ENCODE assay signal across 37 mouse cellular contexts in the genomic region with DNA sequence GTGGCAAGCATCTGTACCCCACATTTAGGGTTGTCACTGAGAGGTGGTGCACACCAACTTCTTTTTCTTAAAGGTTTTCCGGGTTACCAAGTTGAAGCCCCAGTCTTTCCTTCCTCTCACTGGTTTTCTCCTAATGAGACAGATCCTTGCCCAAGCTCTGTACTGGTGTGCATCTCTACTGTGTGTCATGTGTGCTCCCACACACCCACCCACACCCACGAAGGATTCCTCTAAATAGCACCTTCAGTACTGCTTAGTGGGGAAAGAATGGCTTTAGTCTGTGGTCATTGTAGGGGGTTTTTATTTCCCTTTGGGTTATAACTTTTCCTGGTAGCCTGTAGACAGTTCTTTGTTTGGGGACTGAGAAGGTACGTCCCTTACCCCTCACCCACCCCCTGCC. TPM values are rescaled to one million over a fixed set of nuclear protein-coding genes. Genes with fewer than 3 reads are reported as not detected.
"Had no signal": no experiment of that assay in that cellular context is flagged by ENCODE, and none has a peak within 500 bp of the region (broad histone marks: within the 10 kb centered on the region; RNA-seq: fewer than 3 reads in every experiment).

No protein-coding gene starts in this region.

- H3K4me3 ChIP-seq: gastrocnemius, adult 2 months; heart, embryonic 10.5 days; heart, embryonic 12.5 days; hindbrain, embryonic 10.5 days; hindbrain, embryonic 12.5 days; intestine, embryonic 15.5 days; layer of hippocampus, adult 2 months; left cerebral cortex, adult 2 months; limb, embryonic 10.5 days; limb, embryonic 12.5 days had no signal

- H3K9ac ChIP-seq: heart, embryonic 12.5 days; hindbrain, embryonic 12.5 days; hindbrain, embryonic 14.5 days; intestine, embryonic 15.5 days; limb, embryonic 12.5 days had no signal

- DNase-seq: gastrocnemius, adult 2 months; gastrocnemius, postnatal 10 days; gastrocnemius, postnatal 25 days; heart, adult 18-20 months; heart, postnatal 10 days; heart, postnatal 4 days; kidney, adult 18-20 months; kidney, adult 8-10 months; kidney, postnatal 10 days; kidney, postnatal 25 days; kidney, postnatal 4 days; liver had no signal

- H3K27ac ChIP-seq: gastrocnemius, adult 2 months; heart, embryonic 10.5 days; hindbrain, embryonic 10.5 days; hindbrain, embryonic 12.5 days; hindbrain, embryonic 14.5 days; intestine, embryonic 15.5 days; layer of hippocampus, adult 2 months; left cerebral cortex, adult 2 months; limb, embryonic 10.5 days; limb, embryonic 12.5 days had no signal

- H3K27me3 ChIP-seq: hindbrain, embryonic 12.5 days; intestine, embryonic 15.5 days had no signal

- H3K9me3 ChIP-seq: heart, embryonic 10.5 days; heart, embryonic 12.5 days; hindbrain, embryonic 10.5 days; hindbrain, embryonic 12.5 days; intestine, embryonic 15.5 days; limb, embryonic 10.5 days; limb, embryonic 12.5 days had no signal

- ATAC-seq: hindbrain, embryonic 16.5 days; inflammation-experienced regulatory T-cells, adult 6 months; intestine, embryonic 15.5 days; intestine, postnatal 0 days had no signal

- H3K36me3 ChIP-seq: heart, embryonic 10.5 days; heart, embryonic 12.5 days; hindbrain, embryonic 10.5 days; hindbrain, embryonic 12.5 days; intestine, embryonic 15.5 days; limb, embryonic 10.5 days; limb, embryonic 12.5 days had no signal

- H3K4me1 ChIP-seq: heart, embryonic 12.5 days; intestine, embryonic 15.5 days; limb, embryonic 12.5 days had no signal

- H3K4me2 ChIP-seq: heart, embryonic 12.5 days; hindbrain, embryonic 12.5 days; hindbrain, embryonic 14.5 days; intestine, embryonic 15.5 days; limb, embryonic 12.5 days; liver, embryonic 11.5 days had no signal

RNA-seq across cellular contexts. Expression of gene Bpi, which starts 7.0 kb away (rescaled TPM):
- total RNA-seq: gastrocnemius, adult 2 months; gastrocnemius, postnatal 10 days; gastrocnemius, postnatal 25 days; gastrocnemius, postnatal 4 days; granulocyte monocyte progenitor cell, adult 5-6 weeks; heart, adult 18-20 months; heart, adult 8-10 months; heart, postnatal 10 days; heart, postnatal 25 days; heart, postnatal 4 days; layer of hippocampus, adult 2 months; layer of hippocampus, postnatal 10 days; layer of hippocampus, postnatal 25 days; left cerebral cortex, adult 2 months; left cerebral cortex, postnatal 14 days; left cerebral cortex, postnatal 36 days had no signal
- polyA plus RNA-seq: heart, embryonic 10.5 days; heart, embryonic 12.5 days; heart, embryonic 14.5 days; heart, embryonic 16.5 days; hindbrain, embryonic 10.5 days; hindbrain, embryonic 12.5 days; hindbrain, embryonic 14.5 days; hindbrain, embryonic 16.5 days; inflammation-experienced regulatory T-cells, adult 6 months; intestine, embryonic 15.5 days; intestine, postnatal 0 days; kidney, embryonic 16.5 days; limb, embryonic 10.5 days; limb, embryonic 12.5 days; liver, embryonic 11.5 days had no signal

RNA-seq across cellular contexts. Expression of gene D630003M21Rik, which starts 35.9 kb away (rescaled TPM):
- total RNA-seq: granulocyte monocyte progenitor cell, adult 5-6 weeks had no signal
- polyA plus RNA-seq: inflammation-experienced regulatory T-cells, adult 6 months had no signal
